Mouse (Mus musculus): ENCODE measurements around the gene Gabra4. TPM values are rescaled to one million over a fixed set of nuclear protein-coding genes. Genes with fewer than 3 reads are reported as not detected.
"Not testable (repeated sequence)": the region's sequence is repeated elsewhere in the genome, so short reads cannot be mapped to it uniquely, and the experiment has no call there.

The Gabra4 gene
- polyA plus RNA-seq, 1 experiment from 2014 or later = 20.5 TPM

DNA sequence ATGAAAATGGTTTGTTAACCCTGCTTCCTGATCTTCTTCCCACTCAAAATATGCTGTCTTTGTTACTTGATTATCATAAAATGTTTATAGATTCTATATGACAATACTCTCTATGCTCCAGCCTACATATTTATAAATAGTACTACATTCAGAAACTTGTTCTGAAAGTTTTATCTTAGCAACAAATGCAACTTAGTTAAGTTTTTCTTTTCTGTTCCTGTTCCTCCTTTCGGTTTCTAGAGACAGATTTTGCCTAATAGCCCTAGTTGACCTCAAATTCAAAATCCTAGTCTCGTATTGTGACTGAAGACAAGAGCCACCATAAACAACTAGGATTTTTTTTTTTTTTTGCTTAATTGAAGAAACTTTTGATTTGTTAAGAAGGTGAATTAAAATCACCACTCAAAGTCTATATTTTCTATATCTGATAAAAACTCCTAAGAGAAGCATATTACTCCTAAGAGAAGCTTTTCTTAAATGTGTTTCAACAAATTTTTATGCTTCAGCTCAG, 64.3 kb downstream of the Gabra4 start:
- whole genome bisulfite sequencing = 86% methylated on average over 2 of the region's 2 CpGs

GRCm38 (mm10) chr5:71571646-71572237, 86.4 kb downstream of the Gabra4 start:
- Histone ChIP-seq H3K4me1 (ENCODE audit: control insufficient read depth, insufficient read depth, low read length) (no peaks in the 10 kb centered on the region), H3K4me3 (ENCODE audit: low read depth, low read length) (no peak overlapping the region), H3K9me3 (ENCODE audit: control insufficient read depth, low read length) (no peaks in the 10 kb centered on the region), H3K4me2 (ENCODE audit: low read depth, low read length) (no peak overlapping the region), H3K36me3 (ENCODE audit: control insufficient read depth, insufficient read depth, low read length) (no peaks in the 10 kb centered on the region), H3K27ac (ENCODE audit: low read depth, low read length) (no peak overlapping the region), H3K27me3 (ENCODE audit: control insufficient read depth, insufficient read depth, low read length) (no peaks in the 10 kb centered on the region), H3K9ac (replicated peaks; ENCODE audit: low read depth, low read length) (no peak overlapping the region)
- no peak for ATAC-seq (ENCODE audit: low read depth)
- 87% methylated on average over 9 of the region's 9 CpGs for WGBS

More for the DNA sequence above, 64.3 kb downstream of the Gabra4 start:
- Histone ChIP-seq H3K9ac (replicated peaks; ENCODE audit: low read depth, low read length) (no peak overlapping the region), H3K27me3 (ENCODE audit: control insufficient read depth, insufficient read depth, low read length) (no peaks in the 10 kb centered on the region), H3K9me3 (ENCODE audit: control insufficient read depth, low read length) (no peaks in the 10 kb centered on the region), H3K4me1 (ENCODE audit: control insufficient read depth, insufficient read depth, low read length) (no peaks in the 10 kb centered on the region), H3K4me3 (ENCODE audit: low read depth, low read length) (no peak overlapping the region), H3K36me3 (ENCODE audit: control insufficient read depth, insufficient read depth, low read length) (no peaks in the 10 kb centered on the region), H3K4me2 (ENCODE audit: low read depth, low read length) (no peak overlapping the region), H3K27ac (ENCODE audit: low read depth, low read length) (no peak overlapping the region)
- no peak for ATAC-seq (ENCODE audit: low read depth)

DNA sequence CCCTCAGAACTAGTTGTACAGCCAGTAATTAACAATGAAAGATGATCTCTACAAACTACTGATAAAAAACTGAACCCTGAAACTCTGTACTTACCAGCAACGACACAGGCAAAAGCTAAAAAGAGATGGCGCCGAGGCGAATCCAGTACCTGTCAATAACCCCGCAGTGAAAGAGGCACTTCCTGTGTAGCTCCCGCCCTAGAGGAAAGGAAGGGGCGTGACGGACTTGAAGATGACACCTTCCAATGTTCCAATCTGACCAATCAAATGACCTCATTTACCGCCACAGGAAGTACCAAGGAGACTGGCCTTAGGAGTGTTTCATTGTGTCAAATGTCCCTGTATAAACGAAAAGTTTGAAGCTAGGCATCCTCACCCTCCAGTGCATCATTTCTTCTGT, 110.0 kb downstream of the Gabra4 start, which contains the start of gene Cox7b2:
Cox7b2 (minus strand) TSS at position 127 of the 400 bp plus-strand sequence.
- H3K4me2 ChIP-seq (ENCODE audit: low read depth, low read length) = no peak within 1 kb of the TSS
- ATAC-seq (ENCODE audit: low read depth) = no peak
- no peaks in the 10 kb centered on the region for H3K36me3 ChIP-seq (ENCODE audit: control insufficient read depth, insufficient read depth, low read length)
- H3K4me3 ChIP-seq (ENCODE audit: low read depth, low read length) = no peak within 1 kb of the TSS
- no peaks in the 10 kb centered on the region for H3K27me3 ChIP-seq (ENCODE audit: control insufficient read depth, insufficient read depth, low read length)
- H3K9me3 ChIP-seq (ENCODE audit: control insufficient read depth, low read length) = no peaks in the 10 kb centered on the region; the same call in 1 of the 2 replicates
- H3K27ac ChIP-seq (ENCODE audit: low read depth, low read length) = no peak within 1 kb of the TSS
- WGBS = 96% methylated on average over 10 of the region's 10 CpGs
- H3K9ac ChIP-seq (replicated peaks; ENCODE audit: low read depth, low read length) = no peak within 1 kb of the TSS
- no peaks in the 10 kb centered on the region for H3K4me1 ChIP-seq (ENCODE audit: control insufficient read depth, insufficient read depth, low read length)

- no peaks in the 10 kb centered on the region; the same call in 1 of the 2 replicates for H3K9me3 ChIP-seq (ENCODE audit: control insufficient read depth, low read length)
- no peak overlapping the region for H3K9ac ChIP-seq (replicated peaks; ENCODE audit: low read depth, low read length)
- ATAC-seq (ENCODE audit: low read depth) = no peak
- H3K27ac ChIP-seq (ENCODE audit: low read depth, low read length) = no peak overlapping the region
- H3K4me3 ChIP-seq (ENCODE audit: low read depth, low read length) = no peak overlapping the region
- H3K4me1 ChIP-seq (ENCODE audit: control insufficient read depth, insufficient read depth, low read length) = no peaks in the 10 kb centered on the region
- H3K36me3 ChIP-seq (ENCODE audit: control insufficient read depth, insufficient read depth, low read length) = no peaks in the 10 kb centered on the region
- H3K4me2 ChIP-seq (ENCODE audit: low read depth, low read length) = no peak overlapping the region
- H3K27me3 ChIP-seq (ENCODE audit: control insufficient read depth, insufficient read depth, low read length) = no peaks in the 10 kb centered on the region
Observed at GRCm38 (mm10) chr5:71545554-71545953, 112.6 kb downstream of the Gabra4 start.

- not testable (repeated sequence) for H3K27me3 ChIP-seq (ENCODE audit: control insufficient read depth, insufficient read depth, low read length); H3K4me2 ChIP-seq (ENCODE audit: low read depth, low read length); H3K4me1 ChIP-seq (ENCODE audit: control insufficient read depth, insufficient read depth, low read length); H3K4me3 ChIP-seq (ENCODE audit: low read depth, low read length); H3K9ac ChIP-seq (replicated peaks; ENCODE audit: low read depth, low read length); H3K9me3 ChIP-seq (ENCODE audit: control insufficient read depth, low read length); ATAC-seq (ENCODE audit: low read depth); H3K27ac ChIP-seq (ENCODE audit: low read depth, low read length); H3K36me3 ChIP-seq (ENCODE audit: control insufficient read depth, insufficient read depth, low read length)
- WGBS = 75% methylated on average over 7 of the region's 15 CpGs
Observed at GRCm38 (mm10) chr5:71525486-71525885, 132.6 kb downstream of the Gabra4 start.

Other genes with a start within 250 kb of the Gabra4 start
- 0.55 TPM in 1 of 2 replicates, not detected in the other for gene Cox7b2, start 110.1 kb downstream of the Gabra4 start, polyA plus RNA-seq (2014; fragmentation: Nextera tagmentation; extraction: Ambion mirVana)
- 21.2 and 32.2 TPM in 2 replicates for gene Gabrb1, start 195 bp downstream of the Gabra4 start, polyA plus RNA-seq (2014; fragmentation: Nextera tagmentation; extraction: Ambion mirVana)